Mouse (Mus musculus): ENCODE results near the gene Notch3. TPM values are rescaled to one million over a fixed set of nuclear protein-coding genes. Genes with fewer than 3 reads are reported as not detected.
A peak's percentile ranks its signal among the peaks of the same experiment; 100 is the strongest.
"Not testable (repeated sequence)": the region's sequence is repeated elsewhere in the genome, so short reads cannot be mapped to it uniquely, and the experiment has no call there.

Notch3 gene
- total RNA-seq, 2 experiments from 2014 or later = 5.2 to 8.8 TPM

DNA sequence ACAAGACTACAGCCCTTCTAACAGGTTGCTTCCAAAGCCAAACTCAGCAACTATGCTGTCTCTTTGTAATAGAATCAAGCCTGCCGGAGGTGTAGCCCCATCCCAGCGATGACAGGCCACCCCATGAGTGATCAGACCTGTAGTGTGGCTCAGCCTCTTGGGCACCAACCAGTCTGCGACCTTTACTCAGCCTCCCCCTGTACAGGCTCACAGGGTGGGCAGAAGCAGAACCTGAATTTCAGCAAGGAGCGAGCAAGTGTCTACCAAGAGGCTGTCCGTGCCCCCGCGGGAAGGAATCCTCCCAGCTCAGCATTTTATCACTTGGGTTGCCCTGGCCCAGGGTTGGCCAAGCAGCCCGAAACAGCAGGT lies 67.1 kb downstream of the Notch3 start:
- no peak for DNase-seq (ENCODE audit: low spot score in 2 of 2)

DNA sequence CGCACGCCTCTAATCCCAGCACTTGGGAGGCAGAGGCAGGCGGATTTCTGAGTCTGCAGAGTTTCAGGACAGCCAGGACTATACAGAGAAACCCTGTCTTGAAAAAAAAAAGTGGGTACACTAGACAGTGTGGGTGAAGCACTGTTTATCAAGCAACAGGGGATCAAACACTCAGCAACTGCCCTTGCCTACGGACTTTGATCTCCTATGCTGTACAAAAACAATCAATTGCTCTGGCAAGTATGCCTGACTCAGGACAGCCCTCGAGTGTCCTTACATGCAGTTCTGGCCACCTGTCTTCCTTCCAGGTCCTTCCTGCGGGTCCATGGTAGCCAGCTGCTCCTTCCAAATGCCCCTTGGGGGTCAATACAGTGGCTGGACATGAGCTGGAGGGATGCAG lies 67.7 kb downstream of the Notch3 start:
- DNase-seq (ENCODE audit: low spot score in 2 of 2) = not testable (repeated sequence)

GRCm38 (mm10) chr17:32097676-32098075 lies 69.0 kb downstream of the Notch3 start:
- DNase-seq (ENCODE audit: low spot score in 2 of 2) = peak; percentile 20 to 27

DNA sequence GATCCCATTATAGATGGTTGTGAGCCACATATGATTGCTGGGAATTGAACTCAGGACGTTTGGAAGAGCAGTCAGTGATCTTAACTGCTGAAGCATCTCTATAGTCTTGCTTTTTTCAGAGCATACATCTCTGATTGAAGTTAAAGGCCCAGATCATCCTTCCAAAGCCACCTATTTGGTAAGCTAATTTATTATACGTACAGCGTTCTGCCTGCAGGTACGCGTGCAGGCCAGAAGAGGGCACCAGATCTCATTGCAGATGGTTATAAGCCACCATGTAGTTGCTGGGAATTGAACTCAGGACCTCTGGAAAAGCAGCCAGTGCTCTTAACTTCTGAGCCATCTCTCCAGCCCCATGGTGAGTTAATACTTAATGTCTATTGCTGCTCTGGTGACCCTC lies 73.8 kb downstream of the Notch3 start:
- no peak for DNase-seq (ENCODE audit: low spot score in 2 of 2)

- no peak for DNase-seq (ENCODE audit: low spot score in 2 of 2)
Observed at GRCm38 (mm10) chr17:32092241-32092619, 74.4 kb downstream of the Notch3 start.

DNA sequence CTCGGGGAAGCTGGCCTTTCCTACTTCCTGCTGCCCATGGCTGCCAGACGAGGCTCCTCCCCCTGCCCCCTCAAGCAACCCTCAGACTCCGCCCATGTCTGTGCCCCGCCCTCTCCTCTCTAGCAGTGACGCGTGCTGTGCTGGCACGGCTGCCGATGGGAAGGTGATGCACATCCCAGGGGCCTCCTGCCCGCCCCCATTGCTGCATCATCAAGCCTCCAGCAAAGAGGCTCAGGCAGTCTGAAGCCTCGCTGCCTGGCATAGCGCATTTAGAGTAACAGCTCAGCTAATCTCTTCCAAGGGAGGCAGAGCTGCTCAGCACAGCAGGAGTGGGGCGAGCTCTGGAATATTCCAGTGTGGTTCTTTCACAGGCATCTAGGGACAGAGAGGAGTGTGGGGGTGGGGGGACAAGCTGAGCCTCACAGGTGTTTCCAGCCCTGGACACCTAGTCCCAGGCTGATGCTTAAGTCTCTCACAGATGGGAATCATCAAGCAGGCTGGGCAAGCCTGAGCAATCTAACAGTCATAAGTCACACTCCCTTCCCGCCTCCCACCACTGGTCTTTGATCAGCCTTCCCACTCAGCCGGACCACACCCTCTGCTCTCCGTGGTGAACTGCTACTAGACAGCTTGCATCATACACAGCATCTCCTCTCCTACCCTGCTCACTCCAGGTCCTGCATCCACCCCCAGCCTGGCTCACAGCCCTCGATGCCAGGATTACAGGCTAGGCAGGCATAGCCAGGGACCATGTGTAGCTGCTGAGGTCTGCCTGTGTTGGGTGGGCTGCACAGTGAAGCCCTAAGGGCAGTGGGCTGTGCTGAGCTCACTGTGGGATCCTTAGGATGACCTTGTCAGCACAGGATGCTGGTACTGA lies 75.0 kb downstream of the Notch3 start:
- peak; percentile 74 to 77 for DNase-seq (ENCODE audit: low spot score in 2 of 2)

GRCm38 (mm10) chr17:32091032-32091363 lies 75.7 kb downstream of the Notch3 start:
- DNase-seq (ENCODE audit: low spot score in 2 of 2) = no peak

GRCm38 (mm10) chr17:32087069-32087468 lies 79.6 kb downstream of the Notch3 start:
- DNase-seq (ENCODE audit: low spot score in 2 of 2) = no peak

DNA sequence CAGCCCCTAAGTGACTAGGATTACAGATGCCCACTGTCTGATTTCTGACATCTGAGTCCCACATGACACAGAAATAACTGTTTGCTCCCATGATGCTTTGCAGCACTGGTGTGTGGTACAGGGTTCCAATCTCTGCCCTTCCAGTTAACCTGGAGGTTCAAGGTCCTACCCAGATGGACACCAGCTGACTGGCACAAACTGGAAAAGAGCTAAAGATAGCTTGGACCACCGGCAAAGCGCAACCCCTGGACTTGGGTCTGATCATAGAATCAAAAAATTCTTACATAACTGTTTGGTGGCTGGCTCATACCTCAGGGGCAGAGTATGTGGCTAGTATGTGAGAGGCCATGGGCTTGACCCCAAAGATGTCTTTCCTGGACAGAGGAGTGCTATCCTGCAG lies 83.3 kb downstream of the Notch3 start:
- no peak for DNase-seq (ENCODE audit: low spot score in 2 of 2)

DNA sequence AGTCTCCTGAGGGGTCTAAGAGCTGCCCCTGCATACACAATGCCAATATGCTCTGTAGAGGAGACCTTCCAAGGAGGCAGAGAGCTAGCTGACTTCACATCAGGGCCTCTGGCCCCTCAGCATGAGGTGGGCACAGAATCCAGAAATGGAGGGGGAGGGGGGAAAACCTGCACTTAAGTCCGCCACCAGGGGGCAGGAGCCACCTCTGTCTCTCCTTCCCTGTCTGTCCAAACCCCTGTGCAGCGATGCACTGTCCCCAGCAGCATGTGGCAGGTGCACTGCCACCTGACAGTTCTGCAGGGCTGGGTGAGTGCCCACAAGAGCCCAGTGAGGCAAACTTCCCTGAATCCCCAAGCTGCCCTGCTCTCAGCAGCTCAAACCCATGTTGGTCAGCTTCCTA lies 91.5 kb downstream of the Notch3 start:
- DNase-seq (ENCODE audit: low spot score in 2 of 2) = peak; percentile 41 to 44

- DNase-seq (ENCODE audit: low spot score in 2 of 2) = no peak
Observed at GRCm38 (mm10) chr17:32074658-32075057, 92.0 kb downstream of the Notch3 start.

- peak; percentile 92 to 95 for DNase-seq (ENCODE audit: low spot score in 2 of 2)
Observed at GRCm38 (mm10) chr17:32073359-32073758, 93.3 kb downstream of the Notch3 start.

Other genes with a start within 250 kb of the Notch3 start
- 10 to 100 TPM; 26.0 to 29.9 TPM for gene Rrp1b, start 130.8 kb downstream of the Notch3 start, total RNA-seq (2021)
- 1 to 10 TPM in 1 of 2 experiments, under 1 TPM in 1; 0.66 to 1.1 TPM for gene Hsf2bp, start 130.5 kb downstream of the Notch3 start, total RNA-seq (2021)
- under 1 TPM in 1 of 2 experiments, not detected in 1; 0.19 TPM for gene Ephx3, start 22.7 kb upstream of the Notch3 start, total RNA-seq (2021)
- gene Brd4, start 117.9 kb upstream of the Notch3 start, total RNA-seq (2021) = 100 to 1,000 TPM in 1 of 2 experiments, 10 to 100 TPM in 1; 96.2 to 110 TPM
- 10 to 100 TPM; 73.4 to 87.9 TPM for gene Akap8, start 154.4 kb upstream of the Notch3 start, total RNA-seq (2021)
- 100 to 1,000 TPM in 1 of 2 experiments, 10 to 100 TPM in 1; 98.4 to 128 TPM for gene Akap8l, start 183.8 kb upstream of the Notch3 start, total RNA-seq (2021)
- gene Wiz, start 222.6 kb upstream of the Notch3 start, total RNA-seq (2021) = 10 to 100 TPM; 42.5 to 49.1 TPM
- 1 to 10 TPM; 2.0 to 3.0 TPM for gene Rasal3, start 236.7 kb upstream of the Notch3 start, total RNA-seq (2021)